9 mouse cellular contexts compared by ENCODE assay signal in genomic region chr12:117769113-117769512, GRCm38 (mm10). TPM values are rescaled to one million over a fixed set of nuclear protein-coding genes. Genes with fewer than 3 reads are reported as not detected.
A peak's percentile ranks its signal among the peaks of the same experiment; 100 is the strongest.
DNase-seq lines count a peak whose midpoint lies in the region; ATAC-seq and TF ChIP-seq lines count a peak whose summit lies in the region.
"Had no signal": no experiment of that assay in that cellular context is flagged by ENCODE, and none has a peak within 500 bp of the region (broad histone marks: within the 10 kb centered on the region; RNA-seq: fewer than 3 reads in every experiment).

No protein-coding gene starts in this region.

- no peaks in the 10 kb centered on the region for H3K36me3 ChIP-seq in small intestine, adult 2 months (ENCODE audit: control insufficient read depth, insufficient read depth, low read length)
- H3K36me3 ChIP-seq: limb, embryonic 12.5 days had no signal

- DNase-seq in CD4-positive helper T cell, adult 2 months (ENCODE audit: low read depth, low spot score), result peak; percentile 51
- DNase-seq in MEL-GATA-1-ER (ENCODE audit: extremely low read depth, low read depth), result peak; percentile 15
- DNase-seq in cerebellum, adult 9-10 months, result peak; percentile 54
- DNase-seq in gastrocnemius, postnatal 10 days, result peak; percentile 76
- DNase-seq in layer of hippocampus, adult 8-10 months (ENCODE audit: low spot score in 2 of 2), result peak; percentile 44 to 78

- H3K4me3 ChIP-seq in small intestine, adult 2 months (ENCODE audit: low read depth, low read length), result no peak overlapping the region
- H3K4me3 ChIP-seq: limb, embryonic 12.5 days had no signal

- H3K27ac ChIP-seq in small intestine, adult 2 months (ENCODE audit: insufficient read depth, low read depth, low read length), result no peak overlapping the region
- H3K27ac ChIP-seq: limb, embryonic 12.5 days had no signal

- TF ChIP-seq CTCF in small intestine, adult 2 months (IDR thresholded peaks at IDR 0.05; ENCODE audit: extremely low read depth, insufficient read length, insufficient replicate concordance, low read depth, low read length), result peak; percentile 81; the same call in 1 of the 2 replicates

- no peaks in the 10 kb centered on the region for H3K27me3 ChIP-seq in small intestine, adult 2 months (ENCODE audit: control insufficient read depth, insufficient read depth, low read length)

- peak; percentile 47; the same call in 1 of the 2 replicates for ATAC-seq in megakaryocyte, adult 5-6 weeks (ENCODE audit: poor library complexity, severe bottlenecking)
- ATAC-seq in megakaryocyte-erythroid progenitor cell, adult 5-6 weeks (replicated peaks; ENCODE audit: low FRiP score, low TSS enrichment, poor library complexity, severe bottlenecking), result no peak

- no peaks in the 10 kb centered on the region for H3K4me1 ChIP-seq in small intestine, adult 2 months (ENCODE audit: control insufficient read depth, insufficient read depth, insufficient read length, low read length)
- H3K4me1 ChIP-seq: limb, embryonic 12.5 days had no signal

- WGBS in small intestine, adult 2 months, result 3% methylated on average over 5 of the region's 5 CpGs

- no peak for TF ChIP-seq POLR2A in small intestine, adult 2 months (IDR thresholded peaks at IDR 0.05; ENCODE audit: low read depth, low read length)

RNA-seq across cellular contexts. Expression of gene Cdca7l, which starts 35.0 kb away (rescaled TPM):
- 1 to 10 TPM; 3.0 to 3.4 TPM for total RNA-seq in gastrocnemius, postnatal 10 days (2021)
- total RNA-seq in layer of hippocampus, adult 8-10 months (2022), result 1 to 10 TPM in 3 of 4 experiments, under 1 TPM in 1; 0.81 to 2.7 (median 1.5) TPM
- 17.7 and 22.1 TPM in 2 replicates for total RNA-seq in megakaryocyte, adult 5-6 weeks (2015)
- 41.9 and 50.9 TPM in 2 replicates for total RNA-seq in megakaryocyte, adult 5-6 weeks (2017)
- 1.0 and 2.1 TPM in 2 replicates for polyA plus RNA-seq in small intestine, adult 2 months (2012; rRNA removed)
- 52.3 and 91.9 TPM in 2 replicates for total RNA-seq in megakaryocyte-erythroid progenitor cell, adult 5-6 weeks (2014; fragmentation: Nextera tagmentation)
- 143 and 164 TPM in 2 replicates for total RNA-seq in megakaryocyte-erythroid progenitor cell, adult 5-6 weeks (2017)

Comparison
In these comparisons a context has a peak if more than half of its experiments do, and no peak if none do; other contexts are left out.
1. DNase-seq: peak in every context shown above with its lines; median percentile 76 in gastrocnemius, postnatal 10 days; 61 in layer of hippocampus, adult 8-10 months; 54 in cerebellum, adult 9-10 months; 51 in CD4-positive helper T cell, adult 2 months; 15 in MEL-GATA-1-ER.
2. RNA of gene Cdca7l, which starts 35.0 kb away (total RNA-seq): 52.3 to 164 TPM in megakaryocyte-erythroid progenitor cell, adult 5-6 weeks and 17.7 to 50.9 TPM in megakaryocyte, adult 5-6 weeks; 3.0 to 3.4 TPM in gastrocnemius, postnatal 10 days and 0.81 to 2.7 TPM in layer of hippocampus, adult 8-10 months; every median in the first group is over 4 times any median in the second.